Mouse (Mus musculus): ENCODE data around the gene 0610010F05Rik.
A peak's percentile ranks its signal among the peaks of the same experiment; 100 is the strongest.

0610010F05Rik gene

DNA sequence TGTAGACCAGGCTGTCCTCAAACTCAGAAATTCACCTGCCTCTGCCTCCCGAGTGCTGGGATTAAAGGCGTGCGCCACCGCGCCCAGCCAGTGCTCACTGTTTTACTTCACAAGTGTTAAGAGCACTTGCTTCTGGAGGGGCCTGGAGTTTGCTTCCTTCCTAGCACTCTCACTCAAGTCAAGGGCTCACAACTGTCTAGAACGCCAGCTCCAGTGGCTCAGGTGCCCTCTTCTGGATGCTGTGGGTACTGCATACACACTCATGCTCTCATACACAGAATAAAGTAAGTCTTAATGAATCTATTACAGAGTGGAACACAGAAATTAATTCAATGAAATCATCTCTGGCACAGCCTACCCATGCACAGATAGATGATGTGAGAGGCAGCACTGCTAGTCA, 67.7 kb downstream of the 0610010F05Rik start:
- peak; percentile 73 to 84 for DNase-seq (ENCODE audit: low spot score in 2 of 2)

DNA sequence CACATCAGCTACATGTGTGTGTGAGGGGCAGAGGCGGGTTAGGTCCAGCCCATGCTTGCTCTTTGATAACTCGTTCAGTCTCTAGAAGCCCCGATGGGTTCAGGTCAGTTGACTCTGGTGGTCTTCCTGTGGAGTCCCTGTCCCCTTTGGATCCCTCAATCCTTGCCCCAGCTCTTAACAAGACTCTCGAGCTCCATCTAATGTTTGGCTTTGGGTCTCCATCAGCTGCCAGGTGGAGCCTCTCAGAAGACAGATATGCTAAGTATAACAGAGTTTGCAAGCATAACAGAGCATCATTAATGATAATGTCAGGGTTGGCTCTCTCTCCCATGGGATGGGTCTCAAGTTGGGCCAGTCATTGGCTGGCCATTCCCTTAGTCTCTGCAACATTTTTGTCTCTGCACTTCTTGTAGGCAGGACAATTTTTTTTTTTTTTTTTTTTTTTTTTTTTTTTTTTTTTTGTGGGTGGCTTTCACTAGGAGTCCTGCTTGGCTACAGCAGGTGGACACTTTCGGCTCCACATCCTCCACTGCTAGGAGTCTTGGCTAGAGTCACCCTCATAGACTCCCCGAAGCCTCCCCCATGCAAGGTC, 76.3 kb downstream of the 0610010F05Rik start:
- no peak for DNase-seq (ENCODE audit: low spot score in 2 of 2)

DNA sequence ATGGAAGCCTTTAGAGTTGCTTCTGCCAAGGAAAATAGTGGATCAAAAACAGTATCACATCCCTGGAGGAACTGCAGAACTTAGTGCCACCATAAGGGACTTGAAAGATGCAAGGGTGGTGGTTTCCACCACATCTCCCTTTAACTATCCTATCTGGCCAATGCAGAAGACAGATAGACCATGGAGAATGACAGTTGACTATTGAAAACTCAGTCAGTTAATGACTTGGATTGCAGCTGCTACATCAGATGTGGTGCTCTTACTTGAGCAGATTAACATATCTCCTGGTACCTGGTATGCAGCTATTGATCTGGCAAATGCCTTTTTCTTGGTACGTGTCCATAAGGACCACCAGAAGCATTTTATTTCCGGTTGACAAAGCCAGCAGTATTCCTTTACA, 96.0 kb downstream of the 0610010F05Rik start:
- no peak for DNase-seq (ENCODE audit: low spot score in 2 of 2)

DNA sequence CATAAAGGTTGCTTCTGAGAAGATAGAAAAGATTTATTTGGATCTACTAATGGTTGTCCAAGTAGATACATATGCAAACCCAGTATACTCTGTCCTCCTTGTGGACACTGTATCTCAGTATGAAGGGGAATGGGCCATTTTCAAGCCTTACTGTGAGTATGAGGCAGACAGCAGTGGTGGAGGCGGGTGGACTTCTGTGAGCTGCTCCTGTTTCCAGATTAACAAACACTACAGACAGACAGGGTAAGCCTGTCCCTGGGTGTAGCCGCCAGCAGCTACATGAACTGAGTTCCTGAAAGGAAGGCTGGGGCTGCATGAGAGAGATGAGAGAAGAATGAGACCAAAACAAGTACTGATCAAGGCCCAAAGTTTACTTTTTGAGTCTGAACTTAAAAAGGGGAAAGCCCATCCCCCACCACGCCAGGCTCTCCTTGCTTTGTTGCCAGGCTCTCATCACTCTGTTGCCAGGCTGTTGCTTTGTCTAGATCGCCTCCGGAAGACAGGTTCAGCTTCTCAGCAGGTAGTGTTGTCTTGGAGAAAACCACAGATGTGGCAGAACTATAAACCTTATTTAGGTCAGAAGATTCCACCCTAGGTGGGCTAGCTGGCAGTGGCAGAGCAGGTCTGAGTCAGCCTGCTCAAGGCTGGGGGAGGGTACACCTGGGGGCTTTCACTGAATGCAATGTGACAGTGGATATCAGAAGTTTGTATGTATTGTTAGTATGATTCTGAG, 112.8 kb downstream of the 0610010F05Rik start, which contains the start of gene 1700093K21Rik:
Gene 1700093K21Rik, minus strand, starts transcription at position 683 of the 733 bp plus-strand sequence.
- no peak for DNase-seq (ENCODE audit: low spot score in 2 of 2)

DNA sequence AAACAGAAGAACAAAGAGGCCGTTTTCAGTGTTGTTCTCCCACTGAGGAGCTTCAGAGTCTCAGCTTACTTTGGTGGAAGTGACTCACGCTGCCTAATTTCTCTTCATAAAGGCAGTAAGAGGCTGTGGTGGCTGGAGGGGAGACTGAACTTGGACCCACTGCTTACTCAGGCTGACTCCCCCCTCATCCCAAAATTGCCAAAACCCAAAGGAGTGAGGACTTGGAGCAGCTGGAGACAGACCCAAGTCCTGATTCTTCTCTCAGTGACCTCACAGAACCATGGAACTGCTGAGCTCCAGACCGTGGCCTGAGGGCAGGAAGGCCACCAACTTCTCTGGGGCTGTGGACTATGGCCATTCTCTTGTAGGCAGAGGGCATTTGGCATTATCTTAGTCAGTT, 114.5 kb downstream of the 0610010F05Rik start:
- DNase-seq (ENCODE audit: low spot score in 2 of 2): no peak

DNA sequence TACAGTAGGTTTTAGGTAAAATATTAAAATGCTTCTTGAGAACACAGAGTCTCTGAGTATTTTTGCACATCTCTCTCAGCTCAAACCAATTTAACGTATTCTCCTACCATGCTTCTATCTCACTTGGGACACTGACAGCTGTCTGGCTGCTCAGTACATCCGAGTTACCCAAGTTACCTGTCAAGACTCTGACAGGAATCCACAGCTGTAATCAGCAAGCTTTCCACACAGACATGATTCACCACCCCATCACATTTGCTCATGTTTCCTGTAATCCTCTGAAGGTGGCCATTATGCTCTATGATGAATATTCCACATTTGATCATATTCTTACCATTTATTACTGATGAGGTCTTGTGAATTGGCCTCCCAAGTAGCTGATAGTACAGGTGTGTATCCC, 118.1 kb downstream of the 0610010F05Rik start:
- no peak for DNase-seq (ENCODE audit: low spot score in 2 of 2)

Measured in spleen, postnatal 10 days (tissue).